Mouse (Mus musculus): ENCODE data around the gene Fgd6.

- TF ChIP-seq CTCF (IDR thresholded peaks at IDR 0.05; ENCODE audit: insufficient read depth, low read length), result no peak
- TF ChIP-seq POLR2A (IDR thresholded peaks at IDR 0.05; ENCODE audit: borderline replicate concordance, extremely low read depth, low read depth, low read length), result no peak
These were observed 82.1 kb downstream of the Fgd6 start for GRCm38 (mm10) chr10:94117916-94118315.
